Mouse (Mus musculus) left cerebral cortex, adult 2 months (tissue): Measurements from ENCODE around the gene Cdc42bpa. TPM values are rescaled to one million over a fixed set of nuclear protein-coding genes. Genes with fewer than 3 reads are reported as not detected.
A peak's percentile ranks its signal among the peaks of the same experiment; 100 is the strongest.
"Not testable (repeated sequence)": the region's sequence is repeated elsewhere in the genome, so short reads cannot be mapped to it uniquely, and the experiment has no call there.

Source experiments
- DNase-seq, 2 experiments: peaks; one replicate each; pipeline ENCODE4 v3.0.0; 2021 to 2022; ENCODE audit warnings: low spot score in 2 of 2, mixed read lengths in 1 of 2; ENCODE audit errors: extremely low spot score in 1 of 2
- H3K27ac ChIP-seq: fragments of 200-600 bp; 2 replicates; pipeline ENCODE4 v1.8.1; 2022
- H3K4me3 ChIP-seq: fragments of 200-600 bp; 2 replicates; pipeline ENCODE4 v1.8.1; 2022
- CTCF ChIP-seq: fragments of 200-600 bp; IDR thresholded peaks from 2 replicates; pipeline ENCODE4 v1.8.1; 2022; ENCODE audit warnings: antibody characterized with exemption, mild to moderate bottlenecking, moderate library complexity
- intact Hi-C: fragments of 180-260 bp; cut with DNase I; formaldehyde crosslinking; loops from one replicate; pipeline ENCODE4 v1.15.1; 2025
- total RNA-seq, 2 experiments: library from RNA; stranded (reverse); gene quantifications; 2 replicates each; pipeline ENCODE4 v1.2.3; 2021

The Cdc42bpa gene
- total RNA-seq, 2 experiments from 2014 or later = 261 TPM

DNA sequence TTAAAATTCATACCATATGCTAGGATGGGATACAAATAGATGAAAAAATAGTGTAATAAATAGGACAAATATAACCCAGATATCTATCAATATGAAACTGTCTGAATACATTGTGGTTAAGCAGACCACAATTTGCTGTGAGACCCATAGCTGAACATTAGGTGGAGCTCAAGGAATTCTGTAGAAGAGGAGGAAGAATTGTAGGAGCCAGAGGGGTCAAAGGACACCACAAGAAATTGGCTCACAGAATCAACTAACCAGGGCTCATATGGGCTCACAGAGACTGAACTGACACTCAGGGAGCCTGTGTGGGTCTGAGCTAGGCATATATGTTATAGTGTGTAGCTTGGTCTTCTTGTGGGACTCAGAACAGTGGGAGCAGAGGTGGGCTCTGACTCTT lies 47.8 kb downstream of the Cdc42bpa start:
- peak; percentile 34 for TF ChIP-seq CTCF
- H3K4me3 ChIP-seq = no peak overlapping the region
- DNase-seq = no peak
- H3K27ac ChIP-seq = no peak overlapping the region
- intact Hi-C loops = no loop called here

DNA sequence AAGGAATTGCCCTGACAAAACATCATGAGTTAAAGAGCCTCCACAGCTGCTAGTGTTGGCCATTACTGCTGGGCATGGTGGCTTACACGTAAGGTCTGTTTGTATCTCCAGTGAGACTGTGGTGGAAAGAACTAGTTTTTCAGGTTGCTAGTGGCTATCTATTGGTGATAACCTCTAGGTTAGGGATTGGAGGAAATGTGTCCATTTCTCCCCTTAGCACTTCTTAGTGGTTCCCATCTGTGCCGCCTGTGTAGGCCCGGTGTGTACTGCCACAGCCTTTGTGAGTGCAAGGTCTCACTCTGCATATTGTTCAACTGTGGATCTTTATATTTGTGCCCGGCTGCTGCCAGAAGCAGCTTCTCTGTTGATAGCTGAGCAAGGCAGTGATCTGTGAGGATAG lies 53.2 kb downstream of the Cdc42bpa start:
- DNase-seq = no peak
- Histone ChIP-seq H3K4me3 (no peak overlapping the region), H3K27ac (no peak overlapping the region)
- no peak for TF ChIP-seq CTCF
- intact Hi-C loops = no loop called here

DNA sequence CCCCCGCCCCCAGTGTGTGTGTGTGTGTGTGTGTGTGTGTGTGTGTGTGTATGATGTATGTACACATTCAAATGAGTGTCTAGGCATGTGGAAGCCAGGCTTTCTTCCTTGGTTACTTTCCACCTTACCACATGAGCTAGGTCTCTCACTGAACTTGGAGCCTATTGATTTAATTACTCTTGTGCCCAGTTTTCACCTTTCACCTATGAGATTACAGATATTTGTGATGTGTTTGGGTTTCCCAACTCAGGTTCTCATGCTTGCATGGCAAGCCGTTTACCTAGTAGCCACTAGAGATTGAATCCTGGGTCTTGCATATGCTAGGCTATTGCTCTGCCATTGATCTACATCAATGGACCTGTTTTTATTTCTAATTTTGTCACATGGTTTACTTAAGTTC lies 57.9 kb downstream of the Cdc42bpa start:
- H3K4me3 ChIP-seq = no peak overlapping the region
- no peak for DNase-seq
- no peak overlapping the region for H3K27ac ChIP-seq
- intact Hi-C loops = no loop called here
- TF ChIP-seq CTCF = no peak

DNA sequence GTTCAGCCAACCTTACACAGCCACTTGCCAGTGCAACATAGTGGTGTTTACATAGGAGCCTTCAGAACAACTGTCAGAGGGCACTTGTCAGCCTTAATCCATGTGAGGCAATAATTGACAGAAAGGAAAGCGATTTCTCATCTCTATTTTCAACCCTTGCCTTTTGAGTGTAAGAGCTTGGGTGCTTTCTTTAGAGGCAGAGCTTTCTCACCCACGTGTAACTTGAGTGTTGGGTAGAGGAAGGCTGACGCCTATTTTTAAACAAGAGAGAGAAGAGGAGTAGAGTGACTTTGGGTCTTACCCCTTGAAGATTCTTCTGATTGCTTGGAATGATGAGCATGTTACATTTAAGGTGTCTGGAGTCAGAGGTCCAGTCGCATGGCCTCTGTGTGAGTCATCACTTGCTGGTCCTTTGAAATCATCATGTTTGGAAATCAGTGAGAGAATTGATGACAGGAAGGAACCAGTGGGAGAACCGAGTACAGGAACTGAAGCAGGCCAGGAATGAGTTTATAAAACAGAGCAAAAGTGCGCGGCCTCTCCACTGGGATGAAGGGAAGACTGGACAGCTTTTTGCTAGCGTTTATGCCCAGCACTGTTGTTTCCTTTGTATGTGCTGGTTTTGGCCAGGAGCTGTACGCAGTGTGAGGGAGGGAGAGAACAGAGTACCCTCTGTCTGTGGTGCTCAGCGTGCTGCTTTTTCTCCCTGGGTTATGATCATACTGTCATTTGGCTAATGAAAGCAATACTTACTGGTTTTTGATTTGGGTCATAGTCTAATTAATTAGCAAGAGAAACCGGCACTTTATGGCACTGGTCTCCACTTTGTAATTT lies 61.4 kb downstream of the Cdc42bpa start:
- H3K27ac ChIP-seq = peak overlapping the region; percentile 70
- intact Hi-C loops = loop anchor here (5.0 kb wide), 1 partner anchor 59 kb away; the partner anchor contains the start of gene Cdc42bpa
- TF ChIP-seq CTCF = no peak
- DNase-seq = no peak
- H3K4me3 ChIP-seq = no peak overlapping the region

DNA sequence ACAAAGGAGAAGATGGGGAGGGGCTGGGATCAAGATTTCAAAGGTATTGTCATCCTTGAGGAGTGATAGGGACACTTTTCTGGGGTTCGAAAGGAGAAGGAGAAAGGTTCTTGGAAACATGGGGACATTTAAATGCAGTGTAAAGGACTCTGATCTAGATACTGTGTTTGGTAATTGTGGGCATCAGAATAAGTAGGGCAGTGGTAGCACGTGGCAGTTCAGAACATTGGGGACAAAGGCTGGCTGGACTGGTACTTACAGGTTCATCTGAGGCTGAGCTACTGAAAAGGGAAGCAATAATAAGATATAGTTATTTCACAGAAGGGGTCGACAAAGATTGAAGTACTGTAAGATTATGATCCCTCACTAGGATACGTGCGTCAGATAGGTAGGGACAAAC lies 63.2 kb downstream of the Cdc42bpa start:
- intact Hi-C loops = loop anchor here (5.0 kb wide), 1 partner anchor 61 kb away; the partner anchor contains the start of gene Cdc42bpa
- no peak for TF ChIP-seq CTCF
- Histone ChIP-seq H3K4me3 (no peak overlapping the region), H3K27ac (peak overlapping the region; percentile 17)
- no peak for DNase-seq

DNA sequence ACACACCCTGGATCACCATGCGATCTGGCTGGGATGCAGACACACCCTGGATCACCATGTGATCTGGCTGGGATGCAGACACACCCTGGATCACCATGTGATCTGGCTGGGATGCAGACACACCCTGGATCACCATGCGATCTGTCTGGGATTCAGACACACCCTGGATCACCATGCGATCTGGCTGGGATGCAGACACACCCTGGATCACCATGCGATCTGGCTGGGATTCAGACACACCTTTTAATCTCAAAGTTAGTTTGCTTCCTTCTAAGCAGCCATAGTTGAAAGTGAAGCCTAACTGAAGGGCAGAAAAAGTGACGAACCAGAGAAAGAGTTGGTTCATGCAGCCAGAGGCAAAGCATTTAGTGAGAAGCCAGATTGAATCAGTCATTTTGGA lies 69.6 kb downstream of the Cdc42bpa start:
- intact Hi-C loops, H3K4me3 ChIP-seq, H3K27ac ChIP-seq, DNase-seq: not testable (repeated sequence)

DNA sequence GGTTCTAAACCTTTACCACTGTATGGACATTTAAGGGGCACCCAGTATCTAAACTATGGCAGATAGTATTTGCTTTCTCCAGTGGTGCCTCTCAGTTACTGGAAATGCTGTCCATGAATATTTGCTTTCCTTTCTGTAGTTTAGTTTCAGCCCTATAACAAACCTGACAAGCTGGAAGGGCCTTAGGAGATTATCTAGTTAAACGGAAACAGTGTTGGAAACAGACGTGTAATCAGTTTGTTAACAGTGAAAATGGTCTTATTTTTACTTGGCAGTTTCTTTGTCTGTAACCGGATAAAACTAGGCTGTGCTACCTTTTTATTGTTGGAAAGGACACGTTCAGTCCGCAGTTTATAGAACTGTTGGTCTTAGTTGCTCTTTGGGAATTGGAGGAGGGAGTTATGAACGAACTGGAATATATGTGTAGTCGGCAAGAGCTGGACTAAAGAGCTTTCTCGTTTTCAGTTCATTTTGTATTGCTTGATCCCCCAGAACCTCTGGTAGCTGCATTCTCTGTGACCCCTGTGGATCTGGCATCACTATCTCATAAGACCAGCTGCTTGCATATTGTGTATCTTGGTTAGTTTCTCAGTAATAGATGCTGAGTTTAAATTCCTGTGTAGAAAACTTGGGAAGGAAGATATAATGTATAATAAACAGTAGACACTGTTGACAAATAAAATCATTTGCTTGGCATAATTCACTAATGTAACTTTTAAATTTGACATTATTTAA lies 70.5 kb downstream of the Cdc42bpa start:
- TF ChIP-seq CTCF = no peak
- DNase-seq = no peak
- intact Hi-C loops = no loop called here
- H3K27ac ChIP-seq = no peak overlapping the region
- no peak overlapping the region for H3K4me3 ChIP-seq

DNA sequence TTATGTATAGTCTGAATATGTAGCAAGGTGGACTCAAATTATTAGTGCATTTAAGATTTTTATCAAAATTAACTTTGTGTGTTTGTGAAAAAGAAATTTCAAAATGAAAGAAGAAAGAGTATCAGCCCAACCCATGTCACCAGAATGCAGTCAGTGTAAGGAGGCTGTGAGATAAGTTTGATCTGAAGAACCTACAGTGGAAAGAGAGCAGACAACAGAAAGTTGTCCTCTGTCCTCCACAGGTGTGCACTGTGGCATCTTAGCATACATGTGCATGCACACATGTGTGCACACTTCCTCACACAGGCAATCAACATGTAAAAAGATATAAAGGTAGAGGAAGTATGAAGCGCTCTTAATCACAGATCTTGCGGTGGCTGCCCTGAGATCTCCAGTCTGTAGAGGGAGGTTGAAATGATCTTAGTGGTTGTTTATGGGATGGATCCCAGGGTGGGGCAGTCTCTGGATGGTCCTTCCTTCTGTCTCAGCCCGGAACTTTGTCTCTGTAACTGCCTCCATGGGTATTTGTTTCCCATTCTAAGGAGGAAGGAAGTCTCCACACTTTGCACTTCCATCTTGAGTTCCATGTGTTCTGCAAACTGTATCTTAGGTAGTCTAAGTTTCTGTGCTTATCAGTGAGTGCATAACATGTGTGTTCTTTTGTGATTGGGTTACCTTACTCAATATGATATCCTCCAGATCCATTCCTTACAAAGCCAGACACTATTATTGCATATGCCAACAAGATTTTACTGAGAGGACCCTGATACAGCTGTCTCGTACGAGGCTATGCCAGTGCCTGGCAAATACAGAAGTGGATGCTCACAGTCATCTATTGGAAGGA lies 71.7 kb downstream of the Cdc42bpa start:
- Histone ChIP-seq H3K4me3 (no peak overlapping the region), H3K27ac (no peak overlapping the region)
- DNase-seq = no peak
- TF ChIP-seq CTCF = no peak
- intact Hi-C loops = no loop called here

DNA sequence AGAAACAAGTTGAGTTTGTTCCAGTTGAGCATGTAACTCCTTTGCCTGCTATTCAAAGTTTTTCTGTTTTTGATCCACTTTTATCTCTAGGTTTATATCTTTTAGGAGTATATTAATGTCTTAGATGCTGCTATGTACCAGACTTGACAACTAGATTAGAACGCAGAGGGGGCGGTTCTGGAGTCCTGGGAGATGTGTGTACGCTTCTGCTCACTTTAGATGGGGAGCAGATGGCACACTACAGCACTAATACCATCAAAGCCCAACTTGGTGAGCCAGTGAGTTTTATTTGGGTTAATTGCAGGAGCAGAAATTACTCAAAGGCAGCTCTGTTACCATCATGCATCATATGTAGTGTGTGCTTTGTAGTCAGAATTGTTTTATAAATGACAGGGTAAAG lies 77.2 kb downstream of the Cdc42bpa start:
- Histone ChIP-seq H3K4me3 (no peak overlapping the region), H3K27ac (no peak overlapping the region)
- peak in 1 of 2 experiments; percentile 25 for DNase-seq
- TF ChIP-seq CTCF = no peak
- intact Hi-C loops = loop anchor here (5.0 kb wide), 1 partner anchor 75 kb away; the partner anchor contains the start of gene Cdc42bpa

DNA sequence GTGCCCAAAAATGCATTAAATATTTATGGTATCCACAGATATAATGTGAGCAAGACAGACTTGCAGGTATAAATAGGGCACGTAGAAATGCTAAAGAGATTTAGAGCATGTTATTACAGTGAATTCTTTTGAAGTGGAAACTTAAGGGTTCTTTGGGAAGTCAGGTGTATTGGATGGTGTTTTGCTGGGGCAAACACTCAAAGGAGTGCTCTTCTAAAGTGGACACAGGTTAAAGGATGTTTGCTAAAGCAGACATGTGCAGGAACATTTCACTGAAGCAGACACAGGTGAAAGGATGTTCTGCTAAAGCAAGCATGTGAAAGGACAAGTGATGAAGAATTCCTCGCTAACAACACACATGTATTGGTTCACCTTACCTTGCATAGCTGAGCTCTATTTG lies 83.9 kb downstream of the Cdc42bpa start:
- DNase-seq = no peak
- no peak for TF ChIP-seq CTCF
- no peak overlapping the region for H3K27ac ChIP-seq
- H3K4me3 ChIP-seq = no peak overlapping the region
- intact Hi-C loops = no loop called here

DNA sequence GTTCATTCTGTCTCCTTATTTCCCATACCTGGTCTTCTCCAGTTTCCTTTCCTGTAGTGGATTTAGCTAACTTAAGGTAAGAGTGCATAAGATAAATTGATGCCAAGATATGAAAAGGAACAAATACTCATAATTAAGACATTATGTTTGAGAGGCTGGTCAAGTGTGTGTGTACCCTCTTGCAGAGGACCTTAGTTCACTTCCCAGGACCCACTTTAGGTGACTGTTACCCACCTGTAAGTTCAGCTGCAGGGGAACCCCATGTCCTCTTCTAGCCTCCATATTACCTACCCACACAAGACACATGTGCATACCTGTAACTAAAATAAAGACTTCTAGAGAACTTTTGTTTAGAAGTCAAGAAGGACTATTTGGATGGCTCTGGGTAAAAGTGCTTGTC lies 84.9 kb downstream of the Cdc42bpa start:
- intact Hi-C loops = no loop called here
- no peak for DNase-seq
- Histone ChIP-seq H3K4me3 (no peak overlapping the region), H3K27ac (no peak overlapping the region)
- no peak for TF ChIP-seq CTCF

DNA sequence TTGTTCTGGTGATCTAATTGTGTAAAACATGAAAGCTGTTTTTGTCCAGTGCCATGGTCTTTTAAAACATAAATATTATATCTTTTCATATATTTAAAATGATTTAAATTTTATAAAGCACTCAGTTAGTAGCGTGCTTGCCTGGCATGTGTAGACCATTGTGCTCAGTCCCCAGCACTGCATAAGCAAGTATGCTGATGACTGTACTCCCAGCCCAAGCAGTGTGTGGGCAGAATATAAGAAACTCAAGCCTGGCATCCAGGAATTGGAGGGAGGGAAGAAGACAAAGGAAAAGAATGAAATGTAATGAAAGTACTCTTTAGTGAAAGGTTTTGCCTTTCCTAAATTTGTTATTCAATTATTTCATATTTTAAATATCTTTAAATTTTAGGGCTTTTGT lies 128.9 kb downstream of the Cdc42bpa start:
- no peak for TF ChIP-seq CTCF
- DNase-seq = no peak
- Histone ChIP-seq H3K27ac (no peak overlapping the region; the same call in 1 of the 2 replicates), H3K4me3 (no peak overlapping the region)
- intact Hi-C loops = no loop called here
